Mouse (Mus musculus) midbrain, embryonic 14.5 days (tissue): Measurements from ENCODE around the gene Zbtb24. TPM values are rescaled to one million over a fixed set of nuclear protein-coding genes. Genes with fewer than 3 reads are reported as not detected.

ENCODE experiments used
- ATAC-seq: fragments of 200-750 bp; cut with Nextera tagmentation; 2 replicates; pipeline ENCODE4 v1.8.0; 2017; ENCODE audit warnings: moderate number of reproducible peaks, moderate library complexity; ENCODE audit not compliant: low FRiP score, low TSS enrichment
- DNase-seq: peaks from one replicate; pipeline ENCODE4 v3.0.0-alpha.2; 2015
- H3K27ac ChIP-seq: fragments of 300-500 bp; sonication (generic); replicated peaks from 2 replicates; pipeline ENCODE4 v1.5.1; 2014; ENCODE audit warnings: mild to moderate bottlenecking, low read depth, low read length, moderate library complexity
- H3K27me3 ChIP-seq: fragments of 300-500 bp; sonication (generic); 2 replicates; pipeline ENCODE4 v1.6.1; 2014; ENCODE audit warnings: low read length, control low read depth, mixed read lengths; ENCODE audit not compliant: control insufficient read depth, insufficient read depth
- H3K36me3 ChIP-seq: fragments of 300-500 bp; sonication (generic); 2 replicates; pipeline ENCODE4 v1.6.1; 2014; ENCODE audit warnings: low read length, control low read depth; ENCODE audit not compliant: control insufficient read depth, insufficient read depth
- H3K4me1 ChIP-seq: fragments of 300-500 bp; sonication (generic); 2 replicates; pipeline ENCODE4 v1.6.1; 2014; ENCODE audit warnings: mild to moderate bottlenecking, antibody characterized with exemption, low read length, control low read depth; ENCODE audit not compliant: control insufficient read depth, insufficient read depth
- H3K4me2 ChIP-seq: fragments of 300-500 bp; sonication (generic); 2 replicates; pipeline ENCODE4 v1.6.1; 2014; ENCODE audit warnings: mild to moderate bottlenecking, low read length, moderate library complexity
- H3K4me3 ChIP-seq: fragments of 300-500 bp; sonication (generic); replicated peaks from 2 replicates; pipeline ENCODE4 v1.5.1; 2014; ENCODE audit warnings: low read depth, low read length
- H3K9ac ChIP-seq: fragments of 300-500 bp; sonication (generic); replicated peaks from 2 replicates; pipeline ENCODE4 v1.6.1; 2014; ENCODE audit warnings: mild to moderate bottlenecking, low read length, moderate library complexity
- H3K9me3 ChIP-seq: fragments of 300-500 bp; sonication (generic); 2 replicates; pipeline ENCODE4 v1.6.1; 2016; ENCODE audit warnings: low read length, control low read depth, mixed read lengths; ENCODE audit not compliant: control insufficient read depth
- WGBS: fragments of 180-500 bp; shearing (Covaris S2); extraction: QIAGEN DNeasy Blood & Tissue Kit; methylation state at CpG from one replicate; pipeline ENCODE4 v1.1.7; 2014; 5-methylcytosine and 5-hydroxymethylcytosine counted together
- polyA plus RNA-seq: library from polyadenylated mRNA; unstranded; fragments of >200 nt; fragmentation: Nextera tagmentation; extraction: Ambion mirVana; gene quantifications from 2 replicates; pipeline ENCODE4 v1.2.1, GENCODE M21; 2014

Gene Zbtb24
- polyA plus RNA-seq, 1 experiment from 2014 or later, result 20.5 TPM

GRCm38 (mm10) chr10:41451656-41452055, 1.5 kb downstream of the Zbtb24 start:
- WGBS, result 93% methylated on average over 9 of the region's 9 CpGs
- Histone ChIP-seq H3K9me3 (no peaks in the 10 kb centered on the region), H3K4me3 (no peak overlapping the region), H3K36me3 (peaks cover 38% of the 10 kb centered on the region), H3K4me1 (peaks cover 26% of the 10 kb centered on the region), H3K27ac (no peak overlapping the region), H3K9ac (no peak overlapping the region), H3K27me3 (no peaks in the 10 kb centered on the region), H3K4me2 (no peak overlapping the region)
- DNase-seq (no peak), ATAC-seq (no peak)

GRCm38 (mm10) chr10:41452791-41453190, 2.6 kb downstream of the Zbtb24 start:
- DNase-seq (no peak), ATAC-seq (no peak)
- Histone ChIP-seq H3K9me3 (no peaks in the 10 kb centered on the region), H3K27me3 (no peaks in the 10 kb centered on the region), H3K36me3 (peaks cover 45% of the 10 kb centered on the region), H3K9ac (no peak overlapping the region), H3K4me3 (no peak overlapping the region), H3K27ac (no peak overlapping the region), H3K4me2 (no peak overlapping the region), H3K4me1 (peaks cover 26% of the 10 kb centered on the region)
- WGBS, result 94% methylated on average over 3 of the region's 3 CpGs

GRCm38 (mm10) chr10:41459990-41460389, 9.8 kb downstream of the Zbtb24 start:
- H3K27ac ChIP-seq, result no peak overlapping the region
- H3K9ac ChIP-seq, result no peak overlapping the region
- H3K9me3 ChIP-seq, result no peaks in the 10 kb centered on the region
- H3K4me2 ChIP-seq, result no peak overlapping the region
- H3K27me3 ChIP-seq, result no peaks in the 10 kb centered on the region
- H3K4me3 ChIP-seq, result no peak overlapping the region
- ATAC-seq (no peak), DNase-seq (no peak)
- 86% methylated on average over 4 of the region's 4 CpGs for WGBS
- H3K4me1 ChIP-seq, result no peaks in the 10 kb centered on the region
- H3K36me3 ChIP-seq, result peaks cover 65% of the 10 kb centered on the region

GRCm38 (mm10) chr10:41460501-41460900, 10.3 kb downstream of the Zbtb24 start:
- H3K4me1 ChIP-seq, result no peaks in the 10 kb centered on the region
- no peak overlapping the region for H3K27ac ChIP-seq
- H3K9ac ChIP-seq, result no peak overlapping the region
- no peak overlapping the region for H3K4me2 ChIP-seq
- H3K4me3 ChIP-seq, result no peak overlapping the region
- H3K27me3 ChIP-seq, result no peaks in the 10 kb centered on the region
- DNase-seq (no peak), ATAC-seq (no peak)
- no peaks in the 10 kb centered on the region for H3K9me3 ChIP-seq
- 35% methylated on average over 2 of the region's 2 CpGs for WGBS
- H3K36me3 ChIP-seq, result peaks cover 63% of the 10 kb centered on the region

- ATAC-seq, result no peak
- no peaks in the 10 kb centered on the region for H3K27me3 ChIP-seq
- H3K4me1 ChIP-seq, result no peaks in the 10 kb centered on the region
- no peak overlapping the region for H3K27ac ChIP-seq
- no peaks in the 10 kb centered on the region for H3K9me3 ChIP-seq
- no peak for DNase-seq
- peaks cover 61% of the 10 kb centered on the region for H3K36me3 ChIP-seq
- WGBS, result 90% methylated on average over 3 of the region's 3 CpGs
- H3K4me2 ChIP-seq, result no peak overlapping the region
- H3K9ac ChIP-seq, result no peak overlapping the region
- H3K4me3 ChIP-seq, result no peak overlapping the region
Measured at GRCm38 (mm10) chr10:41461057-41461722, 11.0 kb downstream of the Zbtb24 start.

- 38% methylated on average over 15 of the region's 15 CpGs for WGBS
- no peaks in the 10 kb centered on the region for H3K27me3 ChIP-seq
- H3K4me3 ChIP-seq, result no peak overlapping the region
- peaks cover 42% of the 10 kb centered on the region for H3K36me3 ChIP-seq
- H3K9me3 ChIP-seq, result no peaks in the 10 kb centered on the region
- no peak for DNase-seq
- H3K27ac ChIP-seq, result no peak overlapping the region
- H3K4me2 ChIP-seq, result no peak overlapping the region
- no peaks in the 10 kb centered on the region for H3K4me1 ChIP-seq
- no peak for ATAC-seq
- H3K9ac ChIP-seq, result no peak overlapping the region
Measured at GRCm38 (mm10) chr10:41464401-41464955, 14.3 kb downstream of the Zbtb24 start.

GRCm38 (mm10) chr10:41467325-41467724, 17.1 kb downstream of the Zbtb24 start:
- ATAC-seq, result no peak
- WGBS, result 32% methylated on average over 6 of the region's 6 CpGs

GRCm38 (mm10) chr10:41470693-41471092, 20.5 kb downstream of the Zbtb24 start:
- Histone ChIP-seq H3K4me2 (no peak overlapping the region), H3K4me3 (no peak overlapping the region), H3K4me1 (peaks cover under 1% of the 10 kb centered on the region; the same call in 1 of the 2 replicates), H3K36me3 (peaks cover 10% of the 10 kb centered on the region; the same call in 1 of the 2 replicates), H3K27ac (no peak overlapping the region), H3K27me3 (no peaks in the 10 kb centered on the region), H3K9ac (no peak overlapping the region), H3K9me3 (no peaks in the 10 kb centered on the region)
- ATAC-seq (no peak), DNase-seq (no peak)
- 91% methylated on average over 3 of the region's 3 CpGs for WGBS

More at GRCm38 (mm10) chr10:41467325-41467724, 17.1 kb downstream of the Zbtb24 start:
- no peak for DNase-seq
- H3K4me1 ChIP-seq, result no peaks in the 10 kb centered on the region
- H3K4me2 ChIP-seq, result no peak overlapping the region
- H3K36me3 ChIP-seq, result peaks cover 29% of the 10 kb centered on the region
- H3K4me3 ChIP-seq, result no peak overlapping the region
- H3K27ac ChIP-seq, result no peak overlapping the region
- H3K27me3 ChIP-seq, result no peaks in the 10 kb centered on the region
- H3K9me3 ChIP-seq, result no peaks in the 10 kb centered on the region
- H3K9ac ChIP-seq, result no peak overlapping the region

- H3K4me3 ChIP-seq, result no peak overlapping the region
- no peak for ATAC-seq
- H3K27ac ChIP-seq, result no peak overlapping the region
- H3K4me1 ChIP-seq, result peaks cover 17% of the 10 kb centered on the region
- H3K4me2 ChIP-seq, result no peak overlapping the region
- H3K9ac ChIP-seq, result no peak overlapping the region
- H3K9me3 ChIP-seq, result no peaks in the 10 kb centered on the region
- no peak for DNase-seq
- no peaks in the 10 kb centered on the region for H3K27me3 ChIP-seq
- H3K36me3 ChIP-seq, result 0 out of 2 replicates have a peak, but pooled peaks cover 4% of the 10 kb centered on the region
Measured at GRCm38 (mm10) chr10:41472534-41472933, 22.4 kb downstream of the Zbtb24 start.
